Mouse (Mus musculus) effector memory CD4-positive, alpha-beta T cell, adult 5 months (primary cell): ENCODE measurements around the gene Vwa7. TPM values are rescaled to one million over a fixed set of nuclear protein-coding genes. Genes with fewer than 3 reads are reported as not detected.

ENCODE experiments used
- polyA plus RNA-seq: library from polyadenylated mRNA; unstranded; fragments of 100-300 nt; shearing (Covaris generic); gene quantifications from one replicate; pipeline ENCODE4 v1.2.1, GENCODE M21; 2017

The Vwa7 gene
- polyA plus RNA-seq = 0.10 TPM

GRCm38 (mm10) chr17:35016376-35016775 lies at the start of gene Vwa7:
Vwa7 (plus strand) TSS chr17:35016579.

GRCm38 (mm10) chr17:34969822-34970221 lies 46.6 kb upstream of the Vwa7 start, which contains the start of gene Gm20481:
Gm20481 (plus strand) TSS chr17:34969912.

GRCm38 (mm10) chr17:34972069-34972749 lies 44.2 kb upstream of the Vwa7 start, which contains the start of the genes Hspa1a and Hspa1l:
Hspa1a (minus strand) TSS chr17:34972156.
Hspa1l (plus strand) TSS chr17:34972703.

GRCm38 (mm10) chr17:34981690-34982180 lies 34.6 kb upstream of the Vwa7 start, which contains the start of gene Lsm2:
Lsm2 (plus strand) TSS chr17:34981862.

DNA sequence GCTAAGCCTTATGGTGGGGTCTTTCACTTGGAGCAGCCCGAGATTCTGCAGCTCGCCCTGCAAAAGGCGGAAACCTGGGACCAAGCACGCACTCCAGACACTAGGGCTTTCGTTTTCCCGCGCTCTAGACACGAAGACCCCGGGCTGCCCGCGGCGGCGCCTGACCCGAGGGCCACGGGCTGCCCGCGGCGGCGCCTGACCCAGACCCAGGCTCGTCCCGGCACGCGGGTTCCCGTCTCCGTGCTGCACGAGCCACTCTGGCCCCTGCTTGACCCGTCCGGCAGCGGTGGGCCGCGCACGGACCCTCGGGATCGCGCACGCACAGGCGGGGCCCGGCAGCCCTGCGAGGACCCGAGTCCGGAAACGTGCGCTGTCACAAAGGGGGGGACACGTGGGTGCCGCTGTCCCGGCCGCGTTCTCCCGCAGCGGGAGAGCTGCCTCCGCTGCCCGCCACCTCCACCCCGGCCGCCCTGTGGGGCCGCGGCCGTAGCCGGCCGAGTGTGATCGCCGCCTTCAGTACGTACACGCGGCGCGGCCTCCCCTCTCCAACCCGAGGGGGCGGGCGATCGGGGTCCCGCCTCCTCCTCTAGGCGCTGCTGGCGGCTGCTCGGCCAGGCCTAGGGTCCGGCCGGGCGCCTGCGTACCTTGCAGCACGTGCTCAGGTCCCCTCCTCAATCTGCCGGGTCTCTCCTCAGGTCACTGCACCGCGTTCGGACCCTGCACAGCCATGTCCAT lies 15.5 kb upstream of the Vwa7 start, which contains the start of gene Vars:
Vars (plus strand) TSS at position 271 of the 735 bp plus-strand sequence.

GRCm38 (mm10) chr17:35027277-35028068 lies 11.1 kb downstream of the Vwa7 start, which contains the start of gene Sapcd1:
Sapcd1 (minus strand) TSS chr17:35028016.

GRCm38 (mm10) chr17:35046681-35047455 lies 30.5 kb downstream of the Vwa7 start, which contains the start of gene Msh5:
Msh5 (minus strand) TSS chr17:35046745.

GRCm38 (mm10) chr17:35049561-35050016 lies 33.2 kb downstream of the Vwa7 start, which contains the start of gene Clic1:
Clic1 (plus strand) TSS chr17:35049966.

DNA sequence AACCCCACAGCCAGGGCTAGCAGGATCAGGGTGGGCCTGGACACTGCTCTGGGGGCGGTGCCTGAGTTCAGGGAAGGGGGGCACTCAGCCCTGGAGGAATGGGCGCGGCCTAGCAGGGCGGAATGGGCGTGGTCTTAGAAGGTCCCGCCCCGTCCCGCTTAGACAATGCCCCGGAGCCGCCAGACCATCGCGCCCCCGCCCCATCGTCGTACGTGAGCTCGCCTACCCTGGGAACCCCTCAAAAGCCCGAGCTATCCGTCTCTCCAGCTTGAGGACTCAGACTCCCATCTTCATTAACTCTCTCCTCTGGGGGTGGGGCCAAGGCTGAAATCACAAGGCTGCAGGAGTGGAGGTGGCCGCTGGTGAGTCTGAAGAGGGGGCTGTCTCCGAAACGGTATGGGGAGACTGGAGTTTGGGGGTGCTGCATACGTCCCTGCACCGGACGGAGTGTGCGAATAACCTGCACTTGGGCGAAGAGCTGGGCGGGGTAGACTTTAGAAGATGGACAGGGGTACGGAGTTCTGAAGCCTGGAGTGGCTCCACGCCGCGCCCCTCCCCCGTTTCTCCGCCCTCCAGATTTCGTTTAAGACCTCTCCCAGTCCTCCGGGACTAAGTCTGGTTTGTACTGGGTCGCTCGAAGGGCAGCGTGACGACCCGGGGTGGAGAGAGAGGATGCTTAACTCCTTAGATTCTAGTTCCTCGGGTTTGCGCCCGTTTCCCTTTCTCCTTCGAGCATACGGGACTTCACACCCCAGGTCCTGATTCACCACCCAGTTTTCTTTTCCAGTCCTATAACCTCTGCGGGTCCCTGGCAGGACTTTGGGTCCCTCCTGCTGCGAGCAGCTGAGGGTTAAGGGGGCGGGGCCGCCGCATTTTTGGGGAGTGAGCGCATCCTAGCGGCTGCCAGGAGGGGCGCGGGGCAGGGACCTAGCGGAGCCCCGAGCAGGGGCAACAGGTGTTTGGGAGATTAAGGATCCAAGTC lies 42.8 kb downstream of the Vwa7 start, which contains the start of gene Ddah2:
Ddah2 (plus strand) TSS at position 125 of the 982 bp plus-strand sequence.

DNA sequence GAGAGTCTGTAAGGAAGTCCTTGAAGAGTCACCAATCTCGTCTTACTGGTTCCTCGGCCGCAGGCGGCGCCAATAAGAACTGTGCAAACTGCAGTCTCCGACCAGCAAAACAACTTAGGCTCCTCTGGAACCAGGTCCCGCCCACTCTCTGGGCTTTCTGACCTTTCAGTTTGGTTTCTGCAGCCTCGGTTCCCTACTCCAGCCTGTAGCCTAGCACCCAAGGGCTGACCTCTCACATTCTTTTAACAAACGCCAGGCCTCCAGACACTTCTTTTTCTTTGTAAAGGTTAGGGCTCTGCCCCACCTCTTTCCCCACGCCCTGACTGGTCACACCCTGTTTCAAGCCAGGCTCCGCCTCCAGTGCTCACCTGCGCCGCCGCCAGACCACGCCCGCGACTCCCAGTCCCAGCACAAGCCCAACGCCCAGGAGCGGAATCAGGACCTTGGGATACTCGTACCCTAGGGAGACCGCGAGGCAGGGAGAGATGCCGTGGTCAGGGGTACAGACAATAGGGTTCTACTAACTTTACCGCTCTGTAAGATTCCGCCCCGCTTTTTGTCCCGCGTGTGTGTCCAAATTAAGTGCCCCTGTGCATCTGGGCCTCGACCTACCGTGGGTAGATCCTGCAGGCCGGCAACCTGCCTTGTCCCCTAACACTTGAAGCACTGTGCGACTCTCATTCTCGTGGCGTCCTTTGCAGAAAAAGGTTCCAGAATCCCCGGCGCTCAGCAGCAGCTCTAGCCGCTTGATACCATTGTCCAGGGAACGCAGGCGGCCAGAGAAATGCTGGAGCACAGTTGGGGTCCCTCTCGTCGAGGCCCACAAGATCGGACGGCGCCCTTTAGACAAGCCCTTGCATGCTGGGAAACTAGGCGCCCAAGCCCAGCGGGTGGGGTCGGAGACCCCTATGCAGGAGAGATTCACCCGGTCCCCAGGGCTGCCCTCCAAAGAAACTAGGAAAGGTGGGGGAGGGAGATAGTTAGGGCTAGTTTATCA lies 48.9 kb downstream of the Vwa7 start, which contains the start of gene Ly6g6c:
Ly6g6c (plus strand) TSS at position 438 of the 997 bp plus-strand sequence.

GRCm38 (mm10) chr17:35066084-35066483 lies 49.7 kb downstream of the Vwa7 start, which contains the start of gene Mpig6b:
Mpig6b (minus strand) TSS chr17:35066184.

Other genes with a start within 250 kb of the Vwa7 start
- gene Cyp21a1, start 212.0 kb upstream of the Vwa7 start, polyA plus RNA-seq = not detected
- 25.8 TPM for gene Stk19, start 179.6 kb upstream of the Vwa7 start, polyA plus RNA-seq
- 123 TPM for gene Dxo, start 179.6 kb upstream of the Vwa7 start, polyA plus RNA-seq
- 128 TPM for gene Skiv2l, start 166.4 kb upstream of the Vwa7 start, polyA plus RNA-seq
- gene Nelfe, start 166.2 kb upstream of the Vwa7 start, polyA plus RNA-seq = 49.5 TPM
- gene Cfb, start 154.1 kb upstream of the Vwa7 start, polyA plus RNA-seq = not detected
- 0.21 TPM for gene Zbtb12, start 137.1 kb upstream of the Vwa7 start, polyA plus RNA-seq
- gene Gm20547, start 134.5 kb upstream of the Vwa7 start, polyA plus RNA-seq = not detected
- gene C2, start 118.3 kb upstream of the Vwa7 start, polyA plus RNA-seq = 1.2 TPM
- 57.8 TPM for gene Ehmt2, start 118.1 kb upstream of the Vwa7 start, polyA plus RNA-seq
- not detected for gene Slc44a4, start 102.1 kb upstream of the Vwa7 start, polyA plus RNA-seq
- gene Neu1, start 85.3 kb upstream of the Vwa7 start, polyA plus RNA-seq = 74.6 TPM
- 2,452 TPM for gene Hspa1b, start 57.3 kb upstream of the Vwa7 start, polyA plus RNA-seq
- 125 TPM for gene Gm20481, start 46.7 kb upstream of the Vwa7 start, polyA plus RNA-seq
- 1,550 TPM for gene Hspa1a, start 44.4 kb upstream of the Vwa7 start, polyA plus RNA-seq
- not detected for gene Hspa1l, start 43.9 kb upstream of the Vwa7 start, polyA plus RNA-seq
- gene Lsm2, start 34.7 kb upstream of the Vwa7 start, polyA plus RNA-seq = 47.6 TPM
- gene Vars, start 15.6 kb upstream of the Vwa7 start, polyA plus RNA-seq = 182 TPM
- not detected for gene Sapcd1, start 11.4 kb downstream of the Vwa7 start, polyA plus RNA-seq
- 2.2 TPM for gene Msh5, start 30.2 kb downstream of the Vwa7 start, polyA plus RNA-seq
- 305 TPM for gene Clic1, start 33.4 kb downstream of the Vwa7 start, polyA plus RNA-seq
- 1.00 TPM for gene Ddah2, start 42.5 kb downstream of the Vwa7 start, polyA plus RNA-seq
- gene Ly6g6c, start 48.8 kb downstream of the Vwa7 start, polyA plus RNA-seq = not detected
- gene Mpig6b, start 49.6 kb downstream of the Vwa7 start, polyA plus RNA-seq = not detected
- not detected for gene Ly6g6e, start 60.3 kb downstream of the Vwa7 start, polyA plus RNA-seq
- gene Ly6g6d, start 61.5 kb downstream of the Vwa7 start, polyA plus RNA-seq = not detected
- gene Ly6g6f, start 69.0 kb downstream of the Vwa7 start, polyA plus RNA-seq = not detected
- gene Abhd16a, start 72.7 kb downstream of the Vwa7 start, polyA plus RNA-seq = 88.6 TPM
- gene Ly6g5c, start 91.7 kb downstream of the Vwa7 start, polyA plus RNA-seq = not detected
- gene Ly6g5b, start 98.8 kb downstream of the Vwa7 start, polyA plus RNA-seq = 2.1 TPM
- gene Gpank1, start 104.9 kb downstream of the Vwa7 start, polyA plus RNA-seq = 43.9 TPM
- gene Csnk2b, start 105.5 kb downstream of the Vwa7 start, polyA plus RNA-seq = 190 TPM
- gene D17H6S53E, start 109.8 kb downstream of the Vwa7 start, polyA plus RNA-seq = 0.75 TPM
- gene Apom, start 115.5 kb downstream of the Vwa7 start, polyA plus RNA-seq = not detected
- gene Bag6, start 118.6 kb downstream of the Vwa7 start, polyA plus RNA-seq = 75.1 TPM
- gene Prrc2a, start 148.3 kb downstream of the Vwa7 start, polyA plus RNA-seq = 38.6 TPM
- not detected for gene Aif1, start 159.5 kb downstream of the Vwa7 start, polyA plus RNA-seq
- gene Lst1, start 171.9 kb downstream of the Vwa7 start, polyA plus RNA-seq = 1.6 TPM
- 849 TPM for gene Ltb, start 177.9 kb downstream of the Vwa7 start, polyA plus RNA-seq
- 107 TPM for gene Tnf, start 185.4 kb downstream of the Vwa7 start, polyA plus RNA-seq
- 42.5 TPM for gene Lta, start 188.8 kb downstream of the Vwa7 start, polyA plus RNA-seq
- gene Gm16181, start 204.3 kb downstream of the Vwa7 start, polyA plus RNA-seq = not detected
- 4.8 TPM for gene Atp6v1g2, start 217.1 kb downstream of the Vwa7 start, polyA plus RNA-seq
- 18.7 TPM for gene Nfkbil1, start 219.2 kb downstream of the Vwa7 start, polyA plus RNA-seq
- 170 TPM for gene Ddx39b, start 225.2 kb downstream of the Vwa7 start, polyA plus RNA-seq
- gene H2-D1, start 246.2 kb downstream of the Vwa7 start, polyA plus RNA-seq = 6,438 TPM